In genomic region chr10:39960441-39960822, GRCm38 (mm10) we compare ENCODE assay signal across 8 mouse cellular contexts. TPM values are rescaled to one million over a fixed set of nuclear protein-coding genes. Genes with fewer than 3 reads are reported as not detected.
A peak's percentile ranks its signal among the peaks of the same experiment; 100 is the strongest.
DNase-seq lines count a peak whose midpoint lies in the region; ATAC-seq lines count a peak whose summit lies in the region.

No protein-coding gene starts in this region.

- H3K4me2 ChIP-seq in kidney, embryonic 16.5 days (replicated peaks; ENCODE audit: low read depth, low read length) = peak overlapping the region; percentile 92; the same call in 1 of the 2 replicates
- peak overlapping the region; percentile 85 for H3K4me2 ChIP-seq in forebrain, embryonic 13.5 days
- peak overlapping the region; percentile 96 for H3K4me2 ChIP-seq in limb, embryonic 12.5 days
- peak overlapping the region; percentile 95 for H3K4me2 ChIP-seq in neural tube, embryonic 14.5 days (ENCODE audit: low read depth, low read length)

- no peaks in the 10 kb centered on the region; the same call in 1 of the 2 replicates for H3K27me3 ChIP-seq in kidney, embryonic 16.5 days (ENCODE audit: insufficient read depth, low read length)
- H3K27me3 ChIP-seq in forebrain, embryonic 13.5 days = no peaks in the 10 kb centered on the region
- no peaks in the 10 kb centered on the region for H3K27me3 ChIP-seq in limb, embryonic 12.5 days
- H3K27me3 ChIP-seq in neural tube, embryonic 14.5 days (ENCODE audit: control insufficient read depth, insufficient read depth, low read length) = 0 out of 2 replicates have a peak, but pooled peaks cover 4% of the 10 kb centered on the region

- no peak overlapping the region; the same call in 1 of the 2 replicates for H3K9ac ChIP-seq in kidney, embryonic 16.5 days (replicated peaks; ENCODE audit: low read length)
- H3K9ac ChIP-seq in forebrain, embryonic 13.5 days = no peak overlapping the region
- no peak overlapping the region for H3K9ac ChIP-seq in limb, embryonic 12.5 days (replicated peaks)
- no peak overlapping the region for H3K9ac ChIP-seq in neural tube, embryonic 14.5 days (replicated peaks; ENCODE audit: low read depth, low read length)

- no peaks in the 10 kb centered on the region for H3K36me3 ChIP-seq in kidney, embryonic 16.5 days (ENCODE audit: insufficient read depth, low read length)
- H3K36me3 ChIP-seq in forebrain, embryonic 13.5 days (ENCODE audit: poor library complexity, severe bottlenecking) = no peaks in the 10 kb centered on the region
- H3K36me3 ChIP-seq in limb, embryonic 12.5 days = no peaks in the 10 kb centered on the region
- H3K36me3 ChIP-seq in neural tube, embryonic 14.5 days (ENCODE audit: control insufficient read depth, insufficient read depth, low read length) = no peaks in the 10 kb centered on the region

- no peak for DNase-seq in kidney, adult 8-10 months
- DNase-seq in spleen, postnatal 4 days (ENCODE audit: low spot score in 2 of 2) = no peak
- no peak for DNase-seq in adipocyte (ENCODE audit: low spot score)
- DNase-seq in ovary, postnatal 14 days (ENCODE audit: low spot score) = no peak

- no peak overlapping the region for H3K4me3 ChIP-seq in kidney, embryonic 16.5 days (ENCODE audit: low read length)
- peak overlapping the region; percentile 48; the same call in 1 of the 2 replicates for H3K4me3 ChIP-seq in forebrain, embryonic 13.5 days
- peak overlapping the region; percentile 56 for H3K4me3 ChIP-seq in limb, embryonic 12.5 days (replicated peaks)
- H3K4me3 ChIP-seq in neural tube, embryonic 14.5 days (ENCODE audit: low read depth, low read length) = no peak overlapping the region

- peaks cover 5% of the 10 kb centered on the region; the same call in 1 of the 2 replicates for H3K4me1 ChIP-seq in kidney, embryonic 16.5 days (ENCODE audit: insufficient read depth, low read length)
- H3K4me1 ChIP-seq in forebrain, embryonic 13.5 days = peaks cover 7% of the 10 kb centered on the region; the same call in 1 of the 2 replicates
- peaks cover 5% of the 10 kb centered on the region for H3K4me1 ChIP-seq in limb, embryonic 12.5 days (replicated peaks)
- H3K4me1 ChIP-seq in neural tube, embryonic 14.5 days (ENCODE audit: control insufficient read depth, insufficient read depth, low read length) = no peaks in the 10 kb centered on the region

- 41% methylated on average over 11 of the region's 11 CpGs for WGBS in kidney, embryonic 16.5 days
- 40% methylated on average over 11 of the region's 11 CpGs for WGBS in forebrain, embryonic 13.5 days
- WGBS in limb, embryonic 12.5 days = 43% methylated on average over 11 of the region's 11 CpGs
- WGBS in neural tube, embryonic 14.5 days = 48% methylated on average over 11 of the region's 11 CpGs

- peak; percentile 49; the same call in 1 of the 2 replicates for ATAC-seq in kidney, embryonic 16.5 days (ENCODE audit: low FRiP score, low TSS enrichment)
- ATAC-seq in forebrain, embryonic 13.5 days = peak; percentile 73
- peak; percentile 4; the same call in 1 of the 2 replicates for ATAC-seq in limb, embryonic 12.5 days (ENCODE audit: insufficient number of reproducible peaks, insufficient read depth, low FRiP score, low TSS enrichment, low read depth)
- peak; percentile 45; the same call in 1 of the 2 replicates for ATAC-seq in neural tube, embryonic 14.5 days (ENCODE audit: low read depth)

- no peaks in the 10 kb centered on the region for H3K9me3 ChIP-seq in kidney, embryonic 16.5 days (ENCODE audit: low read length)
- no peaks in the 10 kb centered on the region for H3K9me3 ChIP-seq in forebrain, embryonic 13.5 days (replicated peaks)
- H3K9me3 ChIP-seq in limb, embryonic 12.5 days = no peaks in the 10 kb centered on the region
- H3K9me3 ChIP-seq in neural tube, embryonic 14.5 days (ENCODE audit: control insufficient read depth, low read length) = no peaks in the 10 kb centered on the region

- H3K27ac ChIP-seq in kidney, embryonic 16.5 days (ENCODE audit: low read length) = no peak overlapping the region
- no peak overlapping the region for H3K27ac ChIP-seq in forebrain, embryonic 13.5 days
- no peak overlapping the region for H3K27ac ChIP-seq in limb, embryonic 12.5 days
- no peak overlapping the region for H3K27ac ChIP-seq in neural tube, embryonic 14.5 days (ENCODE audit: low read depth, low read length)

RNA-seq across cellular contexts. Expression of gene Mfsd4b3, which starts 0.5 kb away (rescaled TPM):
- polyA plus RNA-seq in kidney, embryonic 16.5 days (2015; fragmentation: Nextera tagmentation; extraction: Ambion mirVana) = 3.6 and 4.0 TPM in 2 replicates
- not detected in 2 replicates for polyA plus RNA-seq in forebrain, embryonic 13.5 days (2015; fragmentation: Nextera tagmentation; extraction: Ambion mirVana)
- 0.15 and 0.23 TPM in 2 replicates for polyA plus RNA-seq in limb, embryonic 12.5 days (2016; fragmentation: Nextera tagmentation; extraction: Ambion mirVana)
- 0.15 TPM in 1 of 2 replicates, not detected in the other for polyA plus RNA-seq in neural tube, embryonic 14.5 days (2014; fragmentation: Nextera tagmentation; extraction: Ambion mirVana)

RNA-seq across cellular contexts. Expression of gene Mfsd4b5, which starts 26.0 kb away (rescaled TPM):
- polyA plus RNA-seq in kidney, embryonic 16.5 days (2015; fragmentation: Nextera tagmentation; extraction: Ambion mirVana) = 7.0 and 7.5 TPM in 2 replicates
- polyA plus RNA-seq in forebrain, embryonic 13.5 days (2015; fragmentation: Nextera tagmentation; extraction: Ambion mirVana) = not detected in 2 replicates
- 0.11 and 0.15 TPM in 2 replicates for polyA plus RNA-seq in limb, embryonic 12.5 days (2016; fragmentation: Nextera tagmentation; extraction: Ambion mirVana)
- polyA plus RNA-seq in neural tube, embryonic 14.5 days (2014; fragmentation: Nextera tagmentation; extraction: Ambion mirVana) = 0.16 TPM in 1 of 2 replicates, not detected in the other

RNA-seq across cellular contexts. Expression of gene Mfsd4b2, which starts 33.7 kb away (rescaled TPM):
- not detected in 2 replicates for polyA plus RNA-seq in kidney, embryonic 16.5 days (2015; fragmentation: Nextera tagmentation; extraction: Ambion mirVana)
- not detected in 2 replicates for polyA plus RNA-seq in forebrain, embryonic 13.5 days (2015; fragmentation: Nextera tagmentation; extraction: Ambion mirVana)
- not detected in 2 replicates for polyA plus RNA-seq in limb, embryonic 12.5 days (2016; fragmentation: Nextera tagmentation; extraction: Ambion mirVana)
- not detected in 2 replicates for polyA plus RNA-seq in neural tube, embryonic 14.5 days (2014; fragmentation: Nextera tagmentation; extraction: Ambion mirVana)

Comparison
In these comparisons a context has a peak if more than half of its experiments do, and no peak if none do; other contexts are left out.
1. ATAC-seq: peak in every context shown above with its lines; median percentile 73 in forebrain, embryonic 13.5 days; 49 in kidney, embryonic 16.5 days; 45 in neural tube, embryonic 14.5 days; 4 in limb, embryonic 12.5 days.
2. H3K4me3 ChIP-seq: peak in forebrain, embryonic 13.5 days (single experiment) and limb, embryonic 12.5 days (single experiment); none in kidney, embryonic 16.5 days (single experiment) and neural tube, embryonic 14.5 days (single experiment).
3. Peak in every context shown above with its lines, with median percentiles within 50 percentile points of each other: H3K4me2 ChIP-seq.